Mouse (Mus musculus): Measurements from ENCODE around the gene Slc2a5. TPM values are rescaled to one million over a fixed set of nuclear protein-coding genes. Genes with fewer than 3 reads are reported as not detected.

Slc2a5 gene
- total and polyA plus RNA-seq, 3 experiments = 0.58 to 4.9 TPM; not detected in 1

GRCm38 (mm10) chr4:150172107-150172506 lies 53.0 kb downstream of the Slc2a5 start (continued):
- TF ChIP-seq MYC (IDR thresholded peaks at IDR 0.05; ENCODE audit: low read depth, low read length) = 0 out of 2 replicates have a peak, but pooled peaks have one; percentile 22

GRCm38 (mm10) chr4:150173281-150173680 lies 54.2 kb downstream of the Slc2a5 start:
- Histone ChIP-seq H3K4me3 (ENCODE audit: control insufficient read depth in 1 of 2, insufficient read depth in 1 of 2, low read depth in 2 of 2, low read length in 2 of 2) (no peak overlapping the region), H3K9ac (ENCODE audit: control insufficient read depth, low read depth, low read length, poor library complexity, severe bottlenecking) (no peak overlapping the region), H3K4me1 (ENCODE audit: control insufficient read depth in 1 of 2, insufficient read depth in 2 of 2, low read length in 2 of 2) (peaks cover 6 to 20% of the 10 kb centered on the region in 2 experiments; a peak in 3 of 4 replicates), H3K79me2 (ENCODE audit: control insufficient read depth, insufficient read depth, low read length, poor library complexity) (no peaks in the 10 kb centered on the region), H3K27me3 (ENCODE audit: control insufficient read depth in 1 of 2, insufficient read depth in 2 of 2, low read length in 2 of 2) (no peaks in the 10 kb centered on the region; a peak in 1 of 4 replicates), H3K36me3 (ENCODE audit: control insufficient read depth in 1 of 2, insufficient read depth in 2 of 2, low read length in 2 of 2) (peaks cover 0 to 14% of the 10 kb centered on the region in 2 experiments; a peak in 2 of 4 replicates), H3K9me3 (replicated peaks; ENCODE audit: insufficient read depth, low read length) (no peaks in the 10 kb centered on the region), H3K27ac (ENCODE audit: control insufficient read depth, low read depth, low read length) (no peak overlapping the region)
- peak; percentile 39 to 73 (median 56) for TF ChIP-seq CTCF (IDR thresholded peaks at IDR 0.05 in 2 of 3, conservative IDR thresholded peaks at IDR 0.05 in 1 of 3; ENCODE audit: control insufficient read depth in 1 of 3, insufficient read depth in 1 of 3, low read depth in 2 of 3, low read length in 3 of 3, poor library complexity in 1 of 3, severe bottlenecking in 1 of 3)
- TF ChIP-seq SIN3A (IDR thresholded peaks at IDR 0.05; ENCODE audit: low read length) = no peak
- TF ChIP-seq SMC3 (IDR thresholded peaks at IDR 0.05; ENCODE audit: low read depth, low read length) = peak; percentile 73
- peak; percentile 50 for TF ChIP-seq RAD21 (IDR thresholded peaks at IDR 0.05; ENCODE audit: low read depth, low read length)
- DNase-seq (ENCODE audit: low read depth, low spot score) = peak; percentile 73

GRCm38 (mm10) chr4:150174027-150174426 lies 54.9 kb downstream of the Slc2a5 start:
- DNase-seq (ENCODE audit: low read depth, low spot score) = no peak
- Histone ChIP-seq H3K9me3 (replicated peaks; ENCODE audit: insufficient read depth, low read length) (no peaks in the 10 kb centered on the region), H3K79me2 (ENCODE audit: control insufficient read depth, insufficient read depth, low read length, poor library complexity) (no peaks in the 10 kb centered on the region), H3K4me1 (ENCODE audit: control insufficient read depth in 1 of 2, insufficient read depth in 2 of 2, low read length in 2 of 2) (peaks cover 6 to 20% of the 10 kb centered on the region in 2 experiments; a peak in 3 of 4 replicates), H3K27ac (ENCODE audit: control insufficient read depth, low read depth, low read length) (no peak overlapping the region), H3K27me3 (ENCODE audit: control insufficient read depth in 1 of 2, insufficient read depth in 2 of 2, low read length in 2 of 2) (no peaks in the 10 kb centered on the region), H3K9ac (ENCODE audit: control insufficient read depth, low read depth, low read length, poor library complexity, severe bottlenecking) (no peak overlapping the region), H3K36me3 (ENCODE audit: control insufficient read depth in 1 of 2, insufficient read depth in 2 of 2, low read length in 2 of 2) (peaks cover 0 to 14% of the 10 kb centered on the region in 2 experiments; a peak in 2 of 4 replicates), H3K4me3 (ENCODE audit: control insufficient read depth in 1 of 2, insufficient read depth in 1 of 2, low read depth in 2 of 2, low read length in 2 of 2) (no peak overlapping the region)
- TF ChIP-seq CTCF (IDR thresholded peaks at IDR 0.05 in 2 of 3, conservative IDR thresholded peaks at IDR 0.05 in 1 of 3; ENCODE audit: control insufficient read depth in 1 of 3, insufficient read depth in 1 of 3, low read depth in 2 of 3, low read length in 3 of 3, poor library complexity in 1 of 3, severe bottlenecking in 1 of 3) (peak in 2 of 3 experiments; percentile 38 to 54; a peak in 5 of 6 replicates), POLR2AphosphoS5 (IDR thresholded peaks at IDR 0.05; ENCODE audit: borderline replicate concordance, low read depth, low read length) (no peak)

GRCm38 (mm10) chr4:150176535-150176934 lies 57.5 kb downstream of the Slc2a5 start:
- H3K79me2 ChIP-seq (ENCODE audit: control insufficient read depth, insufficient read depth, low read length, poor library complexity) = no peaks in the 10 kb centered on the region

More at GRCm38 (mm10) chr4:150176535-150176934, 57.5 kb downstream of the Slc2a5 start:
- Histone ChIP-seq H3K4me3 (ENCODE audit: control insufficient read depth in 1 of 2, insufficient read depth in 1 of 2, low read depth in 2 of 2, low read length in 2 of 2) (peak overlapping the region; percentile 46 to 97), H3K27me3 (ENCODE audit: control insufficient read depth in 1 of 2, insufficient read depth in 2 of 2, low read length in 2 of 2) (no peaks in the 10 kb centered on the region), H3K27ac (ENCODE audit: control insufficient read depth, low read depth, low read length) (no peak overlapping the region), H3K4me1 (ENCODE audit: control insufficient read depth in 1 of 2, insufficient read depth in 2 of 2, low read length in 2 of 2) (peaks cover 6 to 18% of the 10 kb centered on the region in 2 experiments; a peak in 3 of 4 replicates), H3K9me3 (replicated peaks; ENCODE audit: insufficient read depth, low read length) (no peaks in the 10 kb centered on the region), H3K9ac (ENCODE audit: control insufficient read depth, low read depth, low read length, poor library complexity, severe bottlenecking) (peak overlapping the region; percentile 59), H3K36me3 (ENCODE audit: control insufficient read depth in 1 of 2, insufficient read depth in 2 of 2, low read length in 2 of 2) (peaks cover 0 to 12% of the 10 kb centered on the region in 2 experiments; a peak in 2 of 4 replicates)
- TF ChIP-seq CTCF (IDR thresholded peaks at IDR 0.05 in 2 of 3, conservative IDR thresholded peaks at IDR 0.05 in 1 of 3; ENCODE audit: control insufficient read depth in 1 of 3, insufficient read depth in 1 of 3, low read depth in 2 of 3, low read length in 3 of 3, poor library complexity in 1 of 3, severe bottlenecking in 1 of 3) (peak; percentile 42 to 72 (median 50)), ELF1 (IDR thresholded peaks at IDR 0.05; ENCODE audit: low read depth, low read length) (no peak), SMC3 (IDR thresholded peaks at IDR 0.05; ENCODE audit: low read depth, low read length) (peak; percentile 25; the same call in 1 of the 2 replicates)
- DNase-seq (ENCODE audit: low read depth, low spot score) = peak; percentile 79

Data from MEL (cell line).